Mouse (Mus musculus) c-Kit-positive CD71-positive TER-119-negative erythroid progenitor cells, embryonic 14.5 days (primary cell): ENCODE data around the gene Ctbp1.
A peak's percentile ranks its signal among the peaks of the same experiment; 100 is the strongest.

Experiments used
- DNase-seq: peaks from one replicate; pipeline ENCODE4 v3.0.0-alpha.2; 2013; ENCODE audit warnings: low read depth

The Ctbp1 gene

DNA sequence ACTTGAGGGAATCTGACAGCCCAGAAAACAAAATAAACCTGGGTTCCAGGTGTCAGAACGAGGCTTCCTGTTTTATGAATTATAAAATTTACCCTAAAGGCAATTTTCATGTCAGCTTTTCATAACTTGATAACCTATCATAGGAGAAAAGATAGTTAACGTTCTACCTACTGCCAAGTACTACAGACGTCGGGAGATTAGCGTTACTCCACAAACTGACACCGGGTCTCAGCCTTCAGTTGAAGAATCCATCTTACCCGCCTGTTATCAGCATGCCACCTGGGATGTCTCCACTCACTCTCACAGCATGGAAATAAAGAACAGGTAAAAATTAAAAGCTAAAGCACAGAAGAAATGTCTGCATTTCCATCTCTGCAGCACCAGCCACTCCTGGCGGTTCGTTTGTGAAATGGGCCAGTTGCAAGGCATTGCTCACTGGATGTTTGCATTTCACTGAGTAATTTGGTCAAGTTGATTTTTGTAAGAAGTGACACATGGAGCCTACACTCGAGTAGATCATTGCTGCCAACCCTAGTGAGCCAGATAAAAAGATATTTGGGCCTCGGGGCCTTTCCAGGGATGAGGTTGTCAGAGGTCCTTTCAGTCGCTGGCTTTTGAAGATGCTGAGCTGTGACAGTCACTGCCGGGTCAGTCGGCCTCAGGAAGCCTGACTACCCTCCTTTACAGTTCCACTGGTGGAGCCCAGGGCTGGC lies 66.1 kb downstream of the Ctbp1 start:
- no peak for DNase-seq

GRCm38 (mm10) chr5:33207136-33207535 lies 67.7 kb downstream of the Ctbp1 start:
- no peak for DNase-seq

DNA sequence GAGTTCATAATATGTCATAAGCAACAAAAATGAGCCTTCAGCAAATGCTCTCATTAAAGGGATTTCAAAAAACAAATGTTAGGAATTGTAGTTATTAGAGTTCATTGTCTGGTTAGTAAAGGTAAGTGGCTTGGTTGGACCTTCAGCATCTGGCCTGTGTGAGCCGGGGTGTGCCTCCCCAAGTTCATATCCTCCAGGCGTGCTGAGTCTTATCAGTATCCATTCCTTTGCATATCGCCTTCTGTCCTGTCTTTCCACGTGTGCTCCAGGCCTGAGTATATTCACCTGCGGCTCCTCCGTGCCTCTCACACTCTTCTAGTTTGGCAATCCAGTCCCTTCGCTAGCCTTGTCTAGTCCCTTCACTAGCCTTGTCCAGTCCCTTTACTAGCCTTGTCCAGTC lies 68.5 kb downstream of the Ctbp1 start:
- DNase-seq: no peak

GRCm38 (mm10) chr5:33204284-33204683 lies 70.5 kb downstream of the Ctbp1 start:
- no peak for DNase-seq

DNA sequence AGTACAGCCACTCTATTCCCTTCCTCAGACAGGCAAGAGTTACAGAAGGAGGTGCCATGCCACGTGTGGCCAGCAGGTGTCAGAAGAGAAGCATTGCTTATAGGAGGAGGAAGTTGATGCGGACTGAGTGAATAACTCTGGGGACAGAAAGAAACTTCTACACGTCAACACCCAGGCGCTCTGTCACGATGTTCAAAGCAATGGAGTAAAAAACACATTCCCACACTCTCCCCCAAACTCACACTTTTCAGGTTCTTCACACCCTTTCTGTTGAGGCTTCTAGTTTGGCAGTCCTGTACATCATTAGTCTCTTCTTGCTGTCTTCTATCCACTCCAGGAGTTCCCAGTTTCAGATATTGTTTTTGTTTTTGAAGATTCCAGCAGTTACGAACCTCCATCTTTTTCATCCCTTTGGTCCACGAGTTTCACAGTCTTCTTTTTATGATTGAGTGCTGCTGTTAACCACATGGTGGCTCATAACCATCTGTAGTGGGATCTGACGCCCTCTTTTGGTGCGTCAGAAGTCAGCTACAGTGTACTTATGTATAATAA lies 71.0 kb downstream of the Ctbp1 start:
- DNase-seq: peak; percentile 74

DNA sequence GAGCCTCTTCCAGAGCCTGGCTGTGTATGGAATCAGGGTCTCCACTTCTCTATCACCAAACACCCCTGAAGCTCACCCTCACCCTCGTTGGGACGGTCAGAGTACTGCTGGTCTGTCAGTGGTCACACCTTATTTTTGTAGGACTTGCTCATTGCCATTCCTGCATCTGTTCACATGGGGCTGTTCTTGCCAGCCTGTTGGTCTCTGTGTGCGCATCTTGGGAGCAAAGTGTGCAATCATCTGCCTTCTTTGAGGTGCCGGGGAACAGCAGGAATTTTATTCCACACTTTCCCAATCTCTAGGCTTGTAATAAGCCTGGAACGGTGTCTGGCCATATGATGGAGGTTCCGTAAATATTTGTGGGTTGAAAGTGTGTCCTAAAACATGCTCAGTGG lies 71.6 kb downstream of the Ctbp1 start:
- DNase-seq: no peak

GRCm38 (mm10) chr5:33202516-33203170 lies 72.2 kb downstream of the Ctbp1 start:
- DNase-seq: no peak

DNA sequence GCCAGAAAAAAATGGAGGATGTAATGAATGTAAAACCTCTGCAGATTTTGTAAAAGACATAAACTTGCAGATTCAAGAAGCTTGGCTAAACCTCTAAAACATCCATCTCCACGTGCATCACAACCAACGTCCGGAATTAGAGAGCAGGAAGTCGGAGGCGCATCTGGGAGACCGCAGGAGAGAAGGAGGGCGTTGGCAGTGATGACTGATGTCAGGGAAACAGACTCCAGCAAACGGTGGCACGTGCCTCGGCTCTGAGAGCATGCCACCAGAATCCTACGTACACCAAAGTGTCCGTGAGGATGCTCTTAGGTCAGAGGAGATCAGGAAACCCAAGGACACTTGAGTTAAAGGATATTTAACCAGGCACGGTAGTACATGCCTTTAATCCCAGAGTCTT lies 73.1 kb downstream of the Ctbp1 start:
- DNase-seq: no peak

GRCm38 (mm10) chr5:33200071-33200470 lies 74.7 kb downstream of the Ctbp1 start:
- DNase-seq: no peak
